Mouse (Mus musculus) frontal cortex, adult 2 months (tissue): Measurements from ENCODE around the gene Rpl23. TPM values are rescaled to one million over a fixed set of nuclear protein-coding genes. Genes with fewer than 3 reads are reported as not detected.
"Not testable (repeated sequence)": the region's sequence is repeated elsewhere in the genome, so short reads cannot be mapped to it uniquely, and the experiment has no call there.

ENCODE experiments used
- DNase-seq, 2 experiments: peaks; one replicate each; pipeline ENCODE4 v3.0.0; 2022; ENCODE audit warnings: low spot score in 1 of 2; ENCODE audit errors: extremely low spot score in 1 of 2
- polyA plus RNA-seq: library from polyadenylated mRNA; depleted of rRNA; stranded (reverse); fragments of >200 nt; gene quantifications from 2 replicates; pipeline ENCODE4 v1.2.3, GENCODE M21; 2012

Gene Rpl23
- polyA plus RNA-seq, 1 experiment: 342 TPM

- DNase-seq: no peak
These were observed 10.8 kb downstream of the Rpl23 start for GRCm38 (mm10) chr11:97771410-97771809.

GRCm38 (mm10) chr11:97769704-97770103 lies 12.5 kb downstream of the Rpl23 start:
- DNase-seq: no peak

- DNase-seq: peak; percentile 95 to 99
These were observed 15.9 kb downstream of the Rpl23 start, which contains the start of gene Cwc25 for GRCm38 (mm10) chr11:97766154-97766881. Gene Cwc25 (minus strand): TSS chr11:97766556.

- no peak for DNase-seq
These were observed 20.6 kb downstream of the Rpl23 start for GRCm38 (mm10) chr11:97761638-97762037.

- DNase-seq: no peak
These were observed 23.3 kb downstream of the Rpl23 start for GRCm38 (mm10) chr11:97758942-97759341.

- DNase-seq: no peak
These were observed 24.1 kb downstream of the Rpl23 start for GRCm38 (mm10) chr11:97758125-97758524.

GRCm38 (mm10) chr11:97753277-97753676 lies 29.0 kb downstream of the Rpl23 start:
- peak; percentile 55 to 78 for DNase-seq

GRCm38 (mm10) chr11:97748496-97748895 lies 33.7 kb downstream of the Rpl23 start:
- no peak for DNase-seq

GRCm38 (mm10) chr11:97747773-97748172 lies 34.5 kb downstream of the Rpl23 start:
- DNase-seq: no peak

- DNase-seq: no peak
These were observed 36.9 kb downstream of the Rpl23 start for GRCm38 (mm10) chr11:97745331-97745721.

- peak; percentile 96 to 99 for DNase-seq
These were observed 37.4 kb downstream of the Rpl23 start for GRCm38 (mm10) chr11:97744718-97745330.

- peak; percentile 16 to 20 for DNase-seq
These were observed 38.0 kb downstream of the Rpl23 start, which contains the start of gene Pip4k2b for GRCm38 (mm10) chr11:97744063-97744717. Gene Pip4k2b (minus strand): TSS chr11:97744704.

- DNase-seq: no peak
These were observed 38.8 kb downstream of the Rpl23 start for GRCm38 (mm10) chr11:97743423-97743822.

GRCm38 (mm10) chr11:97742591-97742990 lies 39.6 kb downstream of the Rpl23 start:
- DNase-seq: no peak

- DNase-seq: no peak
These were observed 40.1 kb downstream of the Rpl23 start for GRCm38 (mm10) chr11:97742157-97742556.

- DNase-seq: peak in 1 of 2 experiments; percentile 61
These were observed 42.0 kb downstream of the Rpl23 start for GRCm38 (mm10) chr11:97740190-97740589.

- no peak for DNase-seq
These were observed 43.1 kb downstream of the Rpl23 start for GRCm38 (mm10) chr11:97739155-97739554.

GRCm38 (mm10) chr11:97738703-97739102 lies 43.5 kb downstream of the Rpl23 start:
- DNase-seq: no peak

- DNase-seq: no peak
These were observed 44.6 kb downstream of the Rpl23 start for GRCm38 (mm10) chr11:97737600-97737999.

GRCm38 (mm10) chr11:97736645-97737044 lies 45.6 kb downstream of the Rpl23 start:
- no peak for DNase-seq

GRCm38 (mm10) chr11:97734810-97735209 lies 47.4 kb downstream of the Rpl23 start:
- not testable (repeated sequence) for DNase-seq
